Mouse (Mus musculus) testis, adult 2 months (tissue): ENCODE data around the gene Sox21.

Experiments
- CTCF ChIP-seq: fragments of 200-500 bp; IDR thresholded peaks from 2 replicates; pipeline ENCODE4 v1.5.1; 2012; ENCODE audit warnings: low read depth, mild to moderate bottlenecking, inconsistent platforms, low read length, moderate library complexity; ENCODE audit not compliant: control insufficient read depth, insufficient read depth, insufficient replicate concordance
- POLR2A ChIP-seq: fragments of 200-500 bp; IDR thresholded peaks from 2 replicates; pipeline ENCODE4 v1.6.1; 2012; ENCODE audit warnings: low read depth, mild to moderate bottlenecking, inconsistent platforms, low read length, moderate library complexity; ENCODE audit not compliant: control insufficient read depth

DNA sequence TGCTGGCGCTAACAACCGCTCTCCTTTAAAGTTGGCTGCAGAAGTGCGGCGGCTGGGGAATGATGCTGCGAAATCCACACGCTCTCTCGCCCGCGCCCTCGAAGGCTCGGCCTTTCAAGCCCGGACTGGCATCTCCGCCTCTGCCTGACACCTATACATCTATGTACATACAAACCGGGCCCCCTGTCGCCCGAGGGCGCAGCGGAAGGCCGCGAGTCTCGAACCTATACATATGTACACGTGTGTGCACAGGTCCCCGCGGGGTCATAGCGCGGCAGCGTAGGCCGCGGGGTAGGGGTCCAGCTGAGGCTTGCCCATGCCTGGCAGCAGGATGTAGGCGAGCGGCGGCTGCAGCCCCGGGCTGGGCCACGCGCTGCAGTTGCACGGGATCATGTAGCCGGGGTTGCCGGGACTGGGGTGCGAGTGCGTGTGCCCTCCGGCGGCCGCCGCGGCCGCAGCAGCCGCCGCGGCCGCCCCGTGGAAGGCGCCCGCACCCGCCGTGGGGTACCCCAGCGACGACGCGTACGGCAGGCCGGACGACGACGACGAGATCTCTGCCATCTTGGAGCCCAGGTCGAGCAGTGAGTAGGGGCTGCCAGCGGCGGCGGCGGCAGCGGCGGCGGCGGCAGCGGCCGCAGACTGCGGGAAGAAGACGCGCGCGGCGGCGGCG is 2.2 kb downstream of the Sox21 start:
- no peak for TF ChIP-seq POLR2A
- TF ChIP-seq CTCF: no peak
